Mouse (Mus musculus) hindbrain, embryonic 11.5 days (tissue): Measurements from ENCODE around the gene Zfhx2. TPM values are rescaled to one million over a fixed set of nuclear protein-coding genes. Genes with fewer than 3 reads are reported as not detected.

ENCODE experiments used
- ATAC-seq: fragments of 200-750 bp; cut with Nextera tagmentation; 2 replicates; pipeline ENCODE4 v1.8.0; 2017; ENCODE audit warnings: mild to moderate bottlenecking, moderate TSS enrichment, moderate library complexity; ENCODE audit not compliant: low FRiP score
- DNase-seq: peaks from one replicate; pipeline ENCODE4 v3.0.0-alpha.2; 2015; ENCODE audit warnings: low spot score
- H3K27ac ChIP-seq: fragments of 300-500 bp; sonication (generic); 2 replicates; pipeline ENCODE4 v1.5.1; 2014; ENCODE audit warnings: mild to moderate bottlenecking, low read depth, low read length
- H3K27me3 ChIP-seq: fragments of 300-500 bp; sonication (generic); 2 replicates; pipeline ENCODE4 v1.6.1; 2014; ENCODE audit warnings: mild to moderate bottlenecking, low read length, moderate library complexity, mixed read lengths; ENCODE audit not compliant: control insufficient read depth, insufficient read depth
- H3K36me3 ChIP-seq: fragments of 300-500 bp; sonication (generic); 2 replicates; pipeline ENCODE4 v1.6.1; 2014; ENCODE audit warnings: mild to moderate bottlenecking, low read length, moderate library complexity, mixed read lengths; ENCODE audit not compliant: control insufficient read depth, insufficient read depth
- H3K4me1 ChIP-seq: fragments of 300-500 bp; sonication (generic); replicated peaks from 2 replicates; pipeline ENCODE4 v1.6.1; 2014; ENCODE audit warnings: low read length, mixed read lengths; ENCODE audit not compliant: control insufficient read depth, insufficient read depth
- H3K4me2 ChIP-seq: fragments of 300-500 bp; sonication (generic); replicated peaks from 2 replicates; pipeline ENCODE4 v1.6.1; 2014; ENCODE audit warnings: mild to moderate bottlenecking, low read depth, low read length
- H3K4me3 ChIP-seq: fragments of 300-500 bp; sonication (generic); 2 replicates; pipeline ENCODE4 v1.5.1; 2014; ENCODE audit warnings: low read depth, low read length
- H3K9ac ChIP-seq: fragments of 300-500 bp; sonication (generic); 2 replicates; pipeline ENCODE4 v1.6.1; 2014; ENCODE audit warnings: low read depth, low read length
- H3K9me3 ChIP-seq: fragments of 300-500 bp; sonication (generic); 2 replicates; pipeline ENCODE4 v1.6.1; 2016; ENCODE audit warnings: low read length; ENCODE audit not compliant: control insufficient read depth
- WGBS: fragments of 180-500 bp; shearing (Covaris S2); extraction: QIAGEN DNeasy Blood & Tissue Kit; methylation state at CpG from one replicate; pipeline ENCODE4 v1.1.7; 2014; 5-methylcytosine and 5-hydroxymethylcytosine counted together
- polyA plus RNA-seq: library from polyadenylated mRNA; unstranded; fragments of >200 nt; fragmentation: Nextera tagmentation; extraction: Ambion mirVana; gene quantifications from 2 replicates; pipeline ENCODE4 v1.2.1, GENCODE M21; 2014

Zfhx2 gene
- polyA plus RNA-seq, 1 experiment from 2014 or later = 20.8 TPM

DNA sequence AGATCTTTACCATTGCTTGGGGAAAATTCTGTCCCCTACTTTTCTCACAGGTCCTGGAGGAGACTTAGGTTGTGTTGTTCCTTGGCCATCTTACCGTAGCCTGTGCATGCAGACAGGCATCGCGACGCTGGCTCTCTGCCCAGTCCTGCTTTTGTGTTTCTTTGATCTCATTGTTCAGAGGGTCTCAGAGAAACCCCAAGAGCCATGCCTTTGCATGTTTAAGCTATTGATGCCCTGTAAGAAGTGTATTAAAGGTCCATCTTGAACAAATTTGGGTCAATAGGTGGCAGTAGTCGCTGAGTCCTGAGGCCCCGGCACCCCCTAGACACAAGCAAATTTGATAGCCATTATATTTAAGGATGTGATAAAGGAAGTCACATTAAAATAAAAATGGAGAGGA is 64.5 kb downstream of the Zfhx2 start:
- Histone ChIP-seq H3K4me3 (no peak overlapping the region), H3K27ac (peak overlapping the region; percentile 86), H3K4me1 (peaks cover 2% of the 10 kb centered on the region; the same call in 1 of the 2 replicates), H3K9ac (no peak overlapping the region), H3K27me3 (no peaks in the 10 kb centered on the region), H3K4me2 (no peak overlapping the region), H3K36me3 (no peaks in the 10 kb centered on the region), H3K9me3 (no peaks in the 10 kb centered on the region)
- ATAC-seq (peak; percentile 23; the same call in 1 of the 2 replicates), DNase-seq (peak; percentile 48)
- WGBS = 12% methylated on average over 6 of the region's 6 CpGs

- Histone ChIP-seq H3K27ac (peak overlapping the region; percentile 86), H3K36me3 (no peaks in the 10 kb centered on the region), H3K9me3 (no peaks in the 10 kb centered on the region), H3K9ac (no peak overlapping the region), H3K27me3 (no peaks in the 10 kb centered on the region), H3K4me1 (peaks cover 2% of the 10 kb centered on the region; the same call in 1 of the 2 replicates), H3K4me2 (no peak overlapping the region), H3K4me3 (no peak overlapping the region)
- 14% methylated on average over 5 of the region's 5 CpGs for WGBS
- peak; percentile 50 for DNase-seq
- no peak for ATAC-seq
Observed at GRCm38 (mm10) chr14:55027251-55027650, 64.9 kb downstream of the Zfhx2 start.

GRCm38 (mm10) chr14:55025527-55025926 is 66.6 kb downstream of the Zfhx2 start:
- H3K4me2 ChIP-seq = no peak overlapping the region
- ATAC-seq (no peak), DNase-seq (no peak)
- WGBS = 80% methylated on average over 5 of the region's 5 CpGs
- H3K36me3 ChIP-seq = 0 out of 2 replicates have a peak, but pooled peaks cover under 1% of the 10 kb centered on the region
- H3K4me1 ChIP-seq = peaks cover 2% of the 10 kb centered on the region; the same call in 1 of the 2 replicates
- H3K4me3 ChIP-seq = no peak overlapping the region
- no peak overlapping the region for H3K27ac ChIP-seq
- H3K9ac ChIP-seq = no peak overlapping the region
- no peaks in the 10 kb centered on the region for H3K27me3 ChIP-seq
- no peaks in the 10 kb centered on the region for H3K9me3 ChIP-seq

DNA sequence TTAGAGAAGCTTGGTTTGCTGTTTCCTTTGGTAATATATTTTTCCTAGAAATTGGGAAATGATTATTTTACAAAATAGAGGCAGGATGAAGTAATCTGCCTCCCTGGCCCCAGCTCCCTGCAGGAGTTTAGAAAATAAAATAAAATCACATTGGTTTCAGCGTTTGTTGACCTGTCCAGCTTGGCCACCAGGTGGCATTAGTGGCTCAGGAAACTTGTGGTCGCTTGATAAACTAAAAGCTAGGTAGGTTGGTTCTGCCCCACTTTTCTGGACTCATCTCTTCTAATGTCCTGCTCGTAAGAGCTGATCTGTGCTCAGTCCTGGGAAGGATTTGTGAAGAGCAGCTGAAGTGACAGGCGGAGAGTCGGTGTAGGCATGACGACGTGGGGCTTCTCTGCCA is 67.9 kb downstream of the Zfhx2 start:
- DNase-seq (peak; percentile 75), ATAC-seq (no peak)
- no peaks in the 10 kb centered on the region for H3K27me3 ChIP-seq
- 66% methylated on average over 7 of the region's 7 CpGs for WGBS
- no peak overlapping the region for H3K4me2 ChIP-seq
- peaks cover 2% of the 10 kb centered on the region; the same call in 1 of the 2 replicates for H3K4me1 ChIP-seq
- 0 out of 2 replicates have a peak, but pooled peaks cover 2% of the 10 kb centered on the region for H3K36me3 ChIP-seq
- no peak overlapping the region for H3K27ac ChIP-seq
- no peaks in the 10 kb centered on the region for H3K9me3 ChIP-seq
- H3K4me3 ChIP-seq = no peak overlapping the region
- H3K9ac ChIP-seq = no peak overlapping the region

DNA sequence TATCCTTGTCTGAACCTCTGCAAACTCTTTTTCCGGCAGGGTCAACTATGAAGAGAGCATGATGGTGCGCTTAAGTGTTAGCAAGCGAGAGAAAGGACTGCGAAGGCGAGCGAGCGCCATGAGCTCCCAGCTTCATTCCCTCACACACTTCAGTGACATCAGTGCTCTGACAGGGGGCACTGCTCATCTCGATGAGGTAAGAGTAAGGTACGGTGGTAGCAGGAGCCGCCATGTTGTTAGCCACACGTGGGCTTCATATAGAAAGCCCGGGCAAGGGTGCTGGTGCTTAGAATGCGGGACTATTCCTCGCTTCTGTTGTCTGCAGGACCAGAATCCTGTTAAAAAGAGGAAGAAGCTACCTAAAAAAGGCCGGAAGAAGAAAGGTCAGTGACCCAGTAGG is 69.1 kb downstream of the Zfhx2 start:
- Histone ChIP-seq H3K27me3 (no peaks in the 10 kb centered on the region), H3K27ac (no peak overlapping the region), H3K4me3 (no peak overlapping the region), H3K4me2 (no peak overlapping the region), H3K4me1 (no peaks in the 10 kb centered on the region), H3K36me3 (0 out of 2 replicates have a peak, but pooled peaks cover 2% of the 10 kb centered on the region), H3K9me3 (no peaks in the 10 kb centered on the region), H3K9ac (no peak overlapping the region)
- no peak for ATAC-seq
- no peak for DNase-seq
- 90% methylated on average over 15 of the region's 15 CpGs for WGBS

DNA sequence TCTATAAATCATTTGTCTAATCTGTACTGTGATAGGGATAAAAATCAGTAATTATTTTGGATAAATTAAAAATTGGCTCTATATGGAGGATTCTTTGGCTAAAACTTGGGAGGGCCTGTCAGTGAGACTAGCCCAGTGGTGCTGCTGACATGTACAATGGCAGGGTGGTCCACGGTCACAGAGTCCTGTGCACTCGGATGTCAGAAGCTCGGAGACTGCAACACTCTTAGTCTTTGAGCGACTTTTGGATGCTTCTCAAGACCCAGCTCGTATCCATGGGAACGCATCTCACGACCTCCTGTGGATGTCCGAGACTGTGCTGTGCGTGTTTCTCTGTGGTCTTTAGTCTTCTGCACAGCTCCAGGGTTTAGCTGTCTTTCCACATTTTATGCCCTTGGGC is 71.7 kb downstream of the Zfhx2 start:
- DNase-seq = no peak
- WGBS = 54% methylated on average over 9 of the region's 9 CpGs
- H3K9ac ChIP-seq = no peak overlapping the region
- 0 out of 2 replicates have a peak, but pooled peaks cover 2% of the 10 kb centered on the region for H3K36me3 ChIP-seq
- H3K4me1 ChIP-seq = no peaks in the 10 kb centered on the region
- no peak overlapping the region for H3K4me3 ChIP-seq
- no peak overlapping the region for H3K27ac ChIP-seq
- no peaks in the 10 kb centered on the region for H3K27me3 ChIP-seq
- H3K9me3 ChIP-seq = no peaks in the 10 kb centered on the region
- ATAC-seq = no peak
- no peak overlapping the region for H3K4me2 ChIP-seq

DNA sequence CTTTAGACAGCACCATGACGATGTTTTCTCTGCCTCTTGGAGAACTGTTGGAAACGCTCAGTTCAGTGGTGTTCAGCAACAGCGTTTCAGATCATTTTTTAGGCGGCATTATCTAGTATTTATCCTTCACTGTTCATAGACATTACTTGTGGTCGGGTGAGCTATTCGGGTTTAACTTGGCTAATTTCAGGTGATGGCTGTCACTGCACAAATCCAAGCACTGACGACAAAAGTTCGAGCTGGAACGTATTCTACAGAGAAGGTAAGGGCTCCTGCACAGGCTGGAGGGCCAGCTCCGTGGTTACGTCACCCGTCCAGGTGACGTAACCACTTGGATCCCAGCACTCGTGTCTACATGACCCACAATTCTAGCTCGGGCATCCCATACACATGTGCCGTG is 75.2 kb downstream of the Zfhx2 start:
- Histone ChIP-seq H3K4me2 (no peak overlapping the region), H3K27ac (no peak overlapping the region), H3K9ac (no peak overlapping the region), H3K36me3 (0 out of 2 replicates have a peak, but pooled peaks cover 2% of the 10 kb centered on the region), H3K4me1 (no peaks in the 10 kb centered on the region), H3K9me3 (no peaks in the 10 kb centered on the region), H3K4me3 (no peak overlapping the region), H3K27me3 (no peaks in the 10 kb centered on the region)
- WGBS = 91% methylated on average over 16 of the region's 16 CpGs
- ATAC-seq (no peak), DNase-seq (no peak)

GRCm38 (mm10) chr14:55015767-55016111 is 76.4 kb downstream of the Zfhx2 start:
- no peaks in the 10 kb centered on the region for H3K9me3 ChIP-seq
- H3K4me1 ChIP-seq = no peaks in the 10 kb centered on the region
- DNase-seq (no peak), ATAC-seq (no peak; the same call in 1 of the 2 replicates)
- 0 out of 2 replicates have a peak overlapping the region, but pooled peaks have one; percentile 4 for H3K27ac ChIP-seq
- WGBS = under 1% methylated on average over 17 of the region's 17 CpGs
- H3K4me3 ChIP-seq = peak overlapping the region; percentile 57
- peak overlapping the region; percentile 57 for H3K9ac ChIP-seq
- H3K27me3 ChIP-seq = no peaks in the 10 kb centered on the region
- 0 out of 2 replicates have a peak, but pooled peaks cover 2% of the 10 kb centered on the region for H3K36me3 ChIP-seq
- peak overlapping the region; percentile 73 for H3K4me2 ChIP-seq

DNA sequence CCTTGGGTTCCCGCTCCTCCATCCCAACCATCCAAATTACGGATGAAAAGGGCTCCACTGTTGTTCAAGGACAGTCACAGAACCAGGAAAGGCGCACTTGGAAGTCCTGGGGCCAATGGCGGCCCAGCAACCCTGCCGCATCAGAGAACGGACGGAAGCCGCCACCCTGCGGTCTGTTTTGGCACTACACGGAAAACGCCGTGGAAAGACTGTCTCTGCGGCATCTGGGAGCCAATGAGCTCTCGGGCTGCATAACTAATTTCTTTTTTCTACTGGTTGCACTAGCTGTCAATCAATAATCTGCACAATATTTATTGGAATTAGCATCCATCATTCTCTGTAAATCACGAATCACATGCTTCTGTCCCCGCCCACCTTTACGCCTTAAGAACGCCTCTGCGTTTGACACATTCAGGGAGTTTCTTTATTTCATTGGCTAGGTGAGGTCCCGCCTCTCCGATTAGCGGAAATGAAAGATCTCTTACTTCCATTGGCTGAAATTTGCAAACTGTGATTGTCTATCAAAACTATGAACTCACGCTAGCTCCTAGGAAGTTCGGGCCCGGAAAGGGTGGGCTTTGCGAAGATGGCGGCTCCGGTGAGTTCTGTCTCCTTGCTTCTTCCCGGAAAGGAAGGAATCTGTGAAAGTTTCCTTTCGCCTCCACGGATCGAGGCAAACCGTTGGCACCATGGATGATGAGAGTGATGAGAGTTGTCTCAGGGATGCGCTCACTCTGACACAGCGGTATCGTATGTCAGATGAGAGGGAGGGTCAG is 76.9 kb downstream of the Zfhx2 start, which contains the start of gene Ngdn:
Ngdn (plus strand) TSS at position 464 of the 776 bp plus-strand sequence.
- DNase-seq (peak; percentile 100), ATAC-seq (peak; percentile 98)
- Histone ChIP-seq H3K4me1 (no peaks in the 10 kb centered on the region), H3K9ac (peak within 1 kb of the TSS; percentile 78), H3K27ac (peak within 1 kb of the TSS; percentile 87), H3K4me2 (peak within 1 kb of the TSS; percentile 73), H3K36me3 (no peaks in the 10 kb centered on the region), H3K27me3 (no peaks in the 10 kb centered on the region), H3K4me3 (peak within 1 kb of the TSS; percentile 57), H3K9me3 (no peaks in the 10 kb centered on the region)
- under 1% methylated on average over 36 of the region's 36 CpGs for WGBS
